Mouse (Mus musculus) cerebellum, adult 9-10 months (tissue): Measurements from ENCODE around the gene 4921504E06Rik.

Source experiments
- DNase-seq: peaks from one replicate; pipeline ENCODE4 v3.0.0; 2022

Gene 4921504E06Rik

DNA sequence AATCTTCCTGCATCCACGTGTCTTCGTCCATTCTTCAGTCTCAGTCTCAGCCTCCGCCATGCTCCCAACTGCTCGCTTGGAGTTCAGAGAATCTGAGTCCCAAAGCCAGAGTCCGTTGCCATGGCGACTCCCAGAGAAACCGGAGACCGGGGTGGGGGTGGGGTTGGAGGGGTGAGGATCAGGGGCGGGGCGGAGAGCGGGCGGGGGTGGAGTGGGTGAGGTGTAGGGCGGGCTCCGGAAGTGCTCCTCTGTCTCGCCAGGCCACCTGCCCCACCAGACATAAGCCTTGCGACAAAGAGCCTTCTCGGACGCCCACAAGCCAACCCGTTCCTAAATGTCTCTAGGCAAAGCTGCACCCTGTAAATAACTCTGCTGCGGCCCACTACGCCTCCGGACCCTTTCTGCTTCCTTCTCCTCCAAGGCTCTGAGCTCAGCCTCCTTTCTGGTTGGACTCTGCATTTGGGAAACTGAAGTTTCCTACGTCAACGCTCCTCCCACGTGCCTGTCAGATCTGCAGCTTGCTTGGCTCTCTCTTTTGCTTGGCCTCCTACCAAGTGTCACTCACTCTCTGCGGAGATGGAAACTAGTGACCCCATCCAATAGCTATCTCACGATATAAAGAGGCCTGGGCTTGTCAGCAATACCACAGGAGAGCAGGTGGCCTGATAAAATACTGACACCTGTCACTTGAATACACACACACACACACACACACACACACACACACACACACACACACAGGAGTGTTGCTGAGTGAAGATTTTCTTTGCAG lies at the start of gene 4921504E06Rik:
4921504E06Rik (minus strand) TSS at position 94 of the 772 bp plus-strand sequence.
- DNase-seq = peak; percentile 41

- DNase-seq = no peak
These were observed 47.7 kb upstream of the 4921504E06Rik start for GRCm38 (mm10) chr2:19601386-19601925.

GRCm38 (mm10) chr2:19600860-19601259 lies 47.1 kb upstream of the 4921504E06Rik start:
- no peak for DNase-seq

DNA sequence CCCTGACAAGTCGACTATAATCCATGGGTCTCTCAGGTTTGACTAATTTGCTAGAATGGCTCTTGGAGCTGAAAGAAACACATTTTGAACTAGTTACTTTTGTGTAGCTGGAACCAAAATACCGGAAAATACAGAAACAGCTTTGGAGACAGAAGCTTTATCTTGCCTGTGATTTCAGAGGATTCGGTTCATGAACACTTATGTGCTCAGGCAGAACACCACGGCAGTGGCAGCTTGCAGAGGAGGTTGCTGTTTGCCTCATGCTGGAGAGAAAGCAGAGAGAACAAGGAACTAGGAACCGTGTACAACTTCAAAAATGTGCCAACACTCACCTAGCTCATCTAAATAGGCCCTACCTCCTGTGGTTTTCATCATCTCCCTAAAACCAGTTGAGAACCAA lies 46.1 kb upstream of the 4921504E06Rik start:
- no peak for DNase-seq

DNA sequence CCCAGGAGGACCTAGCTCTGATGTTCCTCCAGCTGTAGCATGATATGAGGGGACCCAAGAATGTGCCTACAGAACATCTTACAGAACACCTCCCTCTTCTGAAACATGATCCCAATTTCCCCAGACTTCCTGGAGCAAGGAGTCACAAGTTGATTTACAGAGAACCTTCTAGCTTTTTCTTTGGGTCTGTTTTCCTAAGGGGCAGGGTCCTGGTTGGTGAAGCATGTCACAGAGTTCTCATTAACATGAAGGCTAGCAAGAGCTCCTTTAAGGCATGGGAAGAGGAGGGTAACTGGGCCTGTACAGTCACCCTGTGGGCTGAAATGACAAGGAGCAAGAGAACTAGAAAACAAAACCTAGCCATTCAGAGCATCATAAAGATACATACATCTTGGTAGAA lies 43.3 kb upstream of the 4921504E06Rik start:
- DNase-seq = no peak

DNA sequence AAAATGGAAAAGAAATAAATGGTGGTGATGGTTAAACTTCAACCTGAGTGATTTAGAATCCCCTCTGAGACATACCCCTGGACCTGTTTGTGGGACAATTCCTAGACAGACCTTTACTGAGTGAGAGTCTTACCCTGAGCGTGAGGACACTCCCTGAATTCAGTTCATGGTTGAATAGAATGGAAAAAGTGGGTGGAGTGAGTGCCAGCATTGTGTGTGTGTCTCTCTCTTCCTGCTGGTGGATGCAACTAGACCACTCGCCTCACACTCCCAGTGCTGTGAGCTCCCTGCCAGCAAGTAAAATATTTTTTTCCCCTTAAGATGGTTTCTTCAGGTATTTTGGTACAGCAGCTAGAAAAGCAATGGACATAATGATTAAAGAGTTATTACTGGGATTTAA lies 42.7 kb upstream of the 4921504E06Rik start:
- DNase-seq = no peak

- no peak for DNase-seq
These were observed 41.1 kb upstream of the 4921504E06Rik start for GRCm38 (mm10) chr2:19594856-19595255.

DNA sequence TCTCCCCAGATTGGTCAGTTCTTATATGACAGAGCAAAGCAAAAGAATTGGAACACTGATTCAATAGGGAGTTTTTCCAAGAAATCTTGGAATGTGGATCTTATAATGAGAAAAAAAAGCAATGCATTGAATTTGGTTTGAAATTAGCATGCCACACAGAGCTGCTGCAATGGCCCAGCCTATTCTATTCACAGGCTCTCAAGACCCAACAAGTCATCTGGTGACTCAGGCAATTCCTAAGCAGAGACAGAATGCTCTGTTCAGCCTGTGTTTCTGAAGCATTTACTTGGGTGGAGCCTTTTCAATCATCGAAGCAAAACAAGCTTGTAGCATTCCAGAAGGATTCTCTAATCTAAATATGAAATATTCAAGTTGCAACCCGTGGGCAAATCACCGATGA lies 26.1 kb upstream of the 4921504E06Rik start:
- no peak for DNase-seq

DNA sequence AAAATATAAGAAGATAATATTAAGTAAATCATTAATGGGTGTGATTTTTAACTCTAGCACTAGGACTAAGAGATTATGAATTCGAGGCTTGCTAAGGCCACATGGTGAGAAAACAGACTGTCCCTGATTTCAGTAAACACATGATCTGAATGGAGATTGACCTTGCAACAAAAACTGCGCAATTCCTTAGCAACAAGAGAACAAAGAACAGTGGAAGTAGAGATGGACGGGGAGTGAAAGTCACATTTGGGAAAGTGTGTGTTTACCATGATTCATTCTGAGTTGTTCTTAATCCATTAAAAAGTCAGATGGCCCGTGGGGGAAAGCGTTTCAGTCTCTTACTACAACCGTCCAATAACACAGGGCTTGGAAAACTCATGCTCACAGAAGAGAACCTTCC lies 25.5 kb upstream of the 4921504E06Rik start:
- peak; percentile 2 for DNase-seq

DNA sequence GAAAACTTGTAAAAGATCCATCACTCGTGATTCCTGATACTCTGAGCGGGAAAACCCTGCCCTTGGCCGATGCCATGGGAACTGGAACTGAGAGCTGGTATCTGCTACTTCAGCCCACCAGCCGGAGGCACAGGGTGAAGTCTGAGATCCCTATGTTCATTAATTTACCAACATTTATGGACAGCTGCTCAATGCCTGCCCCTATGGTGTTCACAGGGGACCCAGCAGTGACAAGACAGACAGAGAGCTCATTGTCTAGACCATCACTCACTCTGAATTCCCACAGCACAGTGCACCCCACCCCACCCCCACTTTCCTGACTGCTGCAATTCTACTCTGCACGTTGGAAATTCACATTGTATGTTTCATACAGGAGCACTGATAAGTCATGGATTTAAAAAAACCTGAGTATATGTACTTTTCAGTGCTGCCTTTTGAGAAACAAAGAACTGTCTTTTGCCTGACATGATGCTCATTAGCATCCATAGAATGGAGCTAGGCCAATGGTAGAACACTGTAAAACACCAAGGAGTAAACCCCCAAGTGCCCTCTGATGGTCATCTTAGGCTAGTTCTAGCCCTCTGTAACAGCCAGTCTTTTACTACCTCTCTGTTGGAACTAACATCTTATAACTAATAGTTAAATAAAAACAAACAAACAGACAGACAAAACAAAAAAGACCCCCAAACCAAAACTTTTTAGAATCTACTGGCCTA lies 8.6 kb upstream of the 4921504E06Rik start:
- no peak for DNase-seq

- DNase-seq = no peak
These were observed 6.9 kb upstream of the 4921504E06Rik start for GRCm38 (mm10) chr2:19560654-19561053.

GRCm38 (mm10) chr2:19560071-19560470 lies 6.4 kb upstream of the 4921504E06Rik start:
- no peak for DNase-seq

GRCm38 (mm10) chr2:19551396-19551795 lies 2.3 kb downstream of the 4921504E06Rik start:
- no peak for DNase-seq

GRCm38 (mm10) chr2:19540906-19541305 lies 12.8 kb downstream of the 4921504E06Rik start:
- DNase-seq = no peak

DNA sequence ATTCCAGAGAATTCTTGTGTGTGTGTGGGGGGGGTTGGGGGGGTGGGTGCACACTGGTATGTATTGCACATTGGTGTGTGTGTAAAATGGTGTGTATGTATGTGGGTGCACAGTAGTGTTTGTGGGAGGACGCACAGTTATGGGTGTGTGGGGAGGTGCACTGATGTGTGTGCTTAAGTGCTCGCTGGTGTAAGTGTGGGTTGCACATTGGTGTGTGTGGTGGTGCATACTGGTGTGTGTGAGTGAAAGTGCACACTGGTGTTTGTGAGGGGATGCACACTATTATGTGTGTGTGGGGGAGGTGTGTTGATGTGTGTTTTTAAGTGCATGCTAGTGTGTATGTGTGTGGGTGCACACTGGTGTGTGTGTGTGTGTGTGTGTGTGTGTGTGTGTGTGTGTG lies 24.3 kb downstream of the 4921504E06Rik start:
- DNase-seq = no peak

- DNase-seq = peak; percentile 46
These were observed 24.9 kb downstream of the 4921504E06Rik start for GRCm38 (mm10) chr2:19528797-19529196.

- no peak for DNase-seq
These were observed 29.6 kb downstream of the 4921504E06Rik start for GRCm38 (mm10) chr2:19524071-19524470.

- DNase-seq = peak; percentile 7
These were observed 32.1 kb downstream of the 4921504E06Rik start for GRCm38 (mm10) chr2:19521662-19522061.

GRCm38 (mm10) chr2:19520617-19521016 lies 33.1 kb downstream of the 4921504E06Rik start:
- DNase-seq = no peak

GRCm38 (mm10) chr2:19519768-19520167 lies 33.9 kb downstream of the 4921504E06Rik start:
- peak; percentile 55 for DNase-seq

GRCm38 (mm10) chr2:19517952-19518351 lies 35.8 kb downstream of the 4921504E06Rik start:
- DNase-seq = no peak

- DNase-seq = no peak
These were observed 41.3 kb downstream of the 4921504E06Rik start for GRCm38 (mm10) chr2:19512381-19512780.

- no peak for DNase-seq
These were observed 42.7 kb downstream of the 4921504E06Rik start for GRCm38 (mm10) chr2:19511032-19511431.

- DNase-seq = no peak
These were observed 48.0 kb downstream of the 4921504E06Rik start for GRCm38 (mm10) chr2:19505744-19506143.
